Mouse (Mus musculus): ENCODE results near the gene Zswim3. TPM values are rescaled to one million over a fixed set of nuclear protein-coding genes. Genes with fewer than 3 reads are reported as not detected.
A peak's percentile ranks its signal among the peaks of the same experiment; 100 is the strongest.
"Not testable (repeated sequence)": the region's sequence is repeated elsewhere in the genome, so short reads cannot be mapped to it uniquely, and the experiment has no call there.

Gene Zswim3
- polyA plus RNA-seq, 1 experiment from 2014 or later = 8.4 TPM

GRCm38 (mm10) chr2:164859155-164859554 lies 54.3 kb downstream of the Zswim3 start:
- Histone ChIP-seq H3K4me2 (no peak overlapping the region), H3K4me3 (no peak overlapping the region), H3K4me1 (peaks cover 68% of the 10 kb centered on the region), H3K9me3 (no peaks in the 10 kb centered on the region), H3K27me3 (no peaks in the 10 kb centered on the region), H3K27ac (no peak overlapping the region), H3K36me3 (no peaks in the 10 kb centered on the region), H3K9ac (no peak overlapping the region)
- no peak for ATAC-seq (ENCODE audit: borderline replicate concordance, extremely low read depth, low FRiP score, low TSS enrichment)
- 44% methylated on average over 2 of the region's 2 CpGs for WGBS

- Histone ChIP-seq H3K27ac (no peak overlapping the region), H3K36me3 (no peaks in the 10 kb centered on the region), H3K27me3 (no peaks in the 10 kb centered on the region), H3K4me1 (peaks cover 66% of the 10 kb centered on the region), H3K9me3 (no peaks in the 10 kb centered on the region), H3K9ac (no peak overlapping the region), H3K4me3 (no peak overlapping the region), H3K4me2 (no peak overlapping the region)
- no peak for ATAC-seq (ENCODE audit: borderline replicate concordance, extremely low read depth, low FRiP score, low TSS enrichment)
- 63% methylated on average over 9 of the region's 9 CpGs for WGBS
Measured at GRCm38 (mm10) chr2:164859640-164860432, 54.9 kb downstream of the Zswim3 start.

DNA sequence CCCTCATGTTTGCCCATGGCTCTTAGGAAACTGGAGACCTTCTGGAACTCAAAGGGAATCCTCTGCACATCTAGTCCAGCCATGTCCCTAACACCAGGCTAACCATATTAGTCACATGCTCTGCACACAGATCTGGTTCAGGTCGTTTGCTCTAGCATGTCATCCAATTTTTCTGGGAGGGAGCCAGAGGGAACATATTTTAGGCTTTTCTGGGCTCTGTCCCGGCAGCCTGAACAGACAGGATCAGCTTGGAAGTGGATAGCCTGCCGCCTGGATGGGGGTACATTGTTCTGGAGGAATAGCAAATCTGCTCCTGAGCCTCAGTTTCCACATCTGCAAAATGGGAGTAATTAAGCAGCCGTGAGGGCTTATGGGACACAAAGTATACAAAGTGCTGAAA lies 56.2 kb downstream of the Zswim3 start:
- no peak overlapping the region for H3K4me3 ChIP-seq
- H3K9me3 ChIP-seq = no peaks in the 10 kb centered on the region
- H3K9ac ChIP-seq = no peak overlapping the region
- H3K4me2 ChIP-seq = no peak overlapping the region
- WGBS = 52% methylated on average over 4 of the region's 4 CpGs
- peak overlapping the region; percentile 94 for H3K27ac ChIP-seq
- no peaks in the 10 kb centered on the region for H3K27me3 ChIP-seq
- no peaks in the 10 kb centered on the region for H3K36me3 ChIP-seq
- no peak for ATAC-seq (ENCODE audit: borderline replicate concordance, extremely low read depth, low FRiP score, low TSS enrichment)
- peaks cover 55% of the 10 kb centered on the region for H3K4me1 ChIP-seq

DNA sequence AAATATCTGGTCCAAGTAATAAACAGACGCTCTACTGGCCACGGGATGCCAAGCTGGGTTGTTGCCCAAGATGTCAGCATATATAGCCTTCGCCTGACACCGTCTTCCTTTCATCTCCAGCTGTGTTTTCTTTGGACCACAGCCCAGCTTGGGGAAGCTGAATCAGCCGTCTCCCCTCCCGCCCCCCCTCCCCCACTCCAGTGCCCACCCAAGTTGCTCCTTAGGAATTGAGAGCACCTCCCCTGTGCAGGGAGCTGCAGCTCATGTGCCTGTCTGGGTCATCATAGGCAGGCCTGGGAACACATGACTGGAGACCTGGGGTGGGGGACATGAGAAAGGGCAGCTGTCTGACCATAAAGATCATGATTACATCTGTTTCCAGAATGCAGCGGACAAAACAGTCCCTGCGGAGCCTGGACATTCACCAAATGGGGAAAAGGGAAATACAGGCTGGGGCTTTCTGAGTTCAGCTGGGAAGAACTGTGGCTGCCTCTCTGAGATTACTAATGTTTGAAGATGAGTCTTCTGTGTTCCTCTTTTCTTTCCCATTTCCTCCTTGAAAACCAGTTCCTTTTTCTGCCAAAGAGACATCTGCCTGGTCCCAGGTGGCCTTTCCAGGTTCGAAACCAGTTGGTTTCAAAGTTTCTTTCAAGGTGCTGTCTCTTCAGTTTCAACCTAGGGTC lies 57.4 kb downstream of the Zswim3 start:
- WGBS = 20% methylated on average over 9 of the region's 9 CpGs
- Histone ChIP-seq H3K27ac (peak overlapping the region; percentile 94), H3K27me3 (no peaks in the 10 kb centered on the region), H3K4me1 (peaks cover 55% of the 10 kb centered on the region), H3K36me3 (no peaks in the 10 kb centered on the region), H3K9me3 (no peaks in the 10 kb centered on the region), H3K4me3 (no peak overlapping the region), H3K4me2 (0 out of 2 replicates have a peak overlapping the region, but pooled peaks have one; percentile 16), H3K9ac (no peak overlapping the region)
- peak; percentile 86 for ATAC-seq (ENCODE audit: borderline replicate concordance, extremely low read depth, low FRiP score, low TSS enrichment)

- 93% methylated on average over 8 of the region's 9 CpGs for WGBS
Measured at GRCm38 (mm10) chr2:164863411-164863810, 58.5 kb downstream of the Zswim3 start.

DNA sequence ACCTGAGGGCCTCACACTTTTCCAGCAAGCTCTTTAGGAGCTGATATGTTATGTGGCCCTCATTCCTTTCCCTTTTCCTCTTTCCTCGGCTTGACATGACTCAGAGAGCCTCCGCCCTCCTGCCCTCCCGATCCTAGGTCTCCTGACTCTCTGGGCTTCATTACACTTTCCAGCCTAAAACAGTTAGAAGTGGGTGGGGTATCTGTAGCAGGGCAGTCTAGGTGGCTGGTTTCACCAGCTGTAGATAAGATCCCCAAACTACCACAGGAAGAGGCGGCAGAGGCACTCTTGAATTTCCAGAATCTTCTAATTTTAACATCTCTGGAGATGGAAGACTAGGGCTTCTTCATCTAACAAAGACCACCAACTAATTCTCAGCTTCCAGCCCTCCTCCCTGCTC lies 59.7 kb downstream of the Zswim3 start:
- 71% methylated on average over 4 of the region's 4 CpGs for WGBS
- no peaks in the 10 kb centered on the region for H3K27me3 ChIP-seq
- no peak for ATAC-seq (ENCODE audit: borderline replicate concordance, extremely low read depth, low FRiP score, low TSS enrichment)

More at GRCm38 (mm10) chr2:164863411-164863810, 58.5 kb downstream of the Zswim3 start:
- Histone ChIP-seq H3K27ac (peak overlapping the region; percentile 94), H3K4me1 (peaks cover 49% of the 10 kb centered on the region)
- not testable (repeated sequence) for H3K9me3 ChIP-seq; H3K27me3 ChIP-seq; ATAC-seq (ENCODE audit: borderline replicate concordance, extremely low read depth, low FRiP score, low TSS enrichment); H3K4me3 ChIP-seq; H3K4me2 ChIP-seq; H3K9ac ChIP-seq; H3K36me3 ChIP-seq

GRCm38 (mm10) chr2:164866741-164867551 lies 62.0 kb downstream of the Zswim3 start:
- Histone ChIP-seq H3K4me2 (no peak overlapping the region), H3K4me1 (peaks cover 23% of the 10 kb centered on the region), H3K36me3 (no peaks in the 10 kb centered on the region), H3K9me3 (no peaks in the 10 kb centered on the region), H3K27ac (peak overlapping the region; percentile 88), H3K9ac (no peak overlapping the region), H3K4me3 (no peak overlapping the region), H3K27me3 (no peaks in the 10 kb centered on the region)
- WGBS = 27% methylated on average over 16 of the region's 16 CpGs
- ATAC-seq (ENCODE audit: borderline replicate concordance, extremely low read depth, low FRiP score, low TSS enrichment) = peak; percentile 47; the same call in 1 of the 2 replicates

More for the DNA sequence above, 59.7 kb downstream of the Zswim3 start:
- no peak overlapping the region for H3K4me3 ChIP-seq
- H3K4me2 ChIP-seq = no peak overlapping the region
- no peaks in the 10 kb centered on the region for H3K36me3 ChIP-seq
- no peaks in the 10 kb centered on the region for H3K9me3 ChIP-seq
- no peak overlapping the region for H3K9ac ChIP-seq
- H3K4me1 ChIP-seq = peaks cover 39% of the 10 kb centered on the region
- no peak overlapping the region for H3K27ac ChIP-seq

DNA sequence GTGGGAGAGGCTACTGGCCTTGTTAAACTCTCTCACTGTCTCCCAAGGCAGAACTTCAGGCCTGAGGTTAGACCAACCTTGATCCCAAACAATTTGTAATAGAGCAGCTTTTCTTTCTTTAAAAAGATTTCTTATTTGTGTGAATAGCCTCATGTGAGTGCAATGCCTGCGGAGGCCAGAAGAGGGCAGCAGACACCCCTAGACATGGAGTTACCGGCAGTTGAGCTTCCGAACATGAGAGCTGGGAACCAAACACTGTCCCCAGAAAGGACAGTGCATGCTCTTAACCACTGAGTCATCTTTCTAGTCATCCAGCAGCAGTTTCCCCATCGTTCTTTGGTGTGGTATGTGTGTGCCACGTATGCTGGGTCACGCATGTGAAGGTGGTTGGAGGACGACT lies 62.7 kb downstream of the Zswim3 start:
- Histone ChIP-seq H3K36me3 (no peaks in the 10 kb centered on the region), H3K4me2 (no peak overlapping the region), H3K27ac (peak overlapping the region; percentile 88), H3K27me3 (no peaks in the 10 kb centered on the region), H3K4me3 (no peak overlapping the region), H3K9ac (no peak overlapping the region), H3K4me1 (peaks cover 17% of the 10 kb centered on the region), H3K9me3 (no peaks in the 10 kb centered on the region)
- ATAC-seq (ENCODE audit: borderline replicate concordance, extremely low read depth, low FRiP score, low TSS enrichment) = no peak
- 90% methylated on average over 7 of the region's 7 CpGs for WGBS

- peak; percentile 29; the same call in 1 of the 2 replicates for ATAC-seq (ENCODE audit: borderline replicate concordance, extremely low read depth, low FRiP score, low TSS enrichment)
- Histone ChIP-seq H3K9me3 (no peaks in the 10 kb centered on the region), H3K27ac (peak overlapping the region; percentile 88; the same call in 1 of the 2 replicates), H3K27me3 (no peaks in the 10 kb centered on the region), H3K4me3 (no peak overlapping the region), H3K4me1 (peaks cover 12% of the 10 kb centered on the region; the same call in 1 of the 2 replicates), H3K9ac (no peak overlapping the region), H3K4me2 (no peak overlapping the region), H3K36me3 (no peaks in the 10 kb centered on the region)
- 41% methylated on average over 7 of the region's 7 CpGs for WGBS
Measured at GRCm38 (mm10) chr2:164868491-164868890, 63.6 kb downstream of the Zswim3 start.
